Mouse (Mus musculus) layer of hippocampus, postnatal 25 days (tissue): ENCODE measurements around the gene Uhrf2. TPM values are rescaled to one million over a fixed set of nuclear protein-coding genes. Genes with fewer than 3 reads are reported as not detected.
"Not testable (repeated sequence)": the region's sequence is repeated elsewhere in the genome, so short reads cannot be mapped to it uniquely, and the experiment has no call there.

ENCODE experiments used
- DNase-seq, 2 experiments: peaks; one replicate each; pipeline ENCODE4 v3.0.0; 2022; ENCODE audit warnings: mixed read lengths in 2 of 2, low spot score in 1 of 2; ENCODE audit errors: extremely low spot score in 1 of 2
- total RNA-seq, 2 experiments: library from RNA; stranded (reverse); gene quantifications; 2 replicates each; pipeline ENCODE4 v1.2.3; 2021

Gene Uhrf2
- 10 to 100 TPM; 61.8 to 62.1 TPM for total RNA-seq

GRCm38 (mm10) chr19:30029894-30030635 lies at the start of gene Uhrf2:
Gene Uhrf2 (plus strand): TSS chr19:30030513.
- peak; percentile 90 to 94 for DNase-seq

GRCm38 (mm10) chr19:29984208-29985005 lies 45.9 kb upstream of the Uhrf2 start:
- no peak for DNase-seq

- no peak for DNase-seq
Measured at GRCm38 (mm10) chr19:29986464-29987091, 43.7 kb upstream of the Uhrf2 start.

GRCm38 (mm10) chr19:30000406-30001365 lies 29.6 kb upstream of the Uhrf2 start:
- no peak for DNase-seq

GRCm38 (mm10) chr19:30001550-30001949 lies 28.8 kb upstream of the Uhrf2 start:
- no peak for DNase-seq

GRCm38 (mm10) chr19:30003621-30004020 lies 26.7 kb upstream of the Uhrf2 start, which contains the start of gene Trpd52l3:
Gene Trpd52l3 (plus strand): TSS chr19:30003790.
- no peak for DNase-seq

- DNase-seq: no peak
Measured at GRCm38 (mm10) chr19:30006371-30006770, 23.9 kb upstream of the Uhrf2 start.

- DNase-seq: no peak
Measured at GRCm38 (mm10) chr19:30010520-30011296, 19.6 kb upstream of the Uhrf2 start.

GRCm38 (mm10) chr19:30014331-30014730 lies 16.0 kb upstream of the Uhrf2 start:
- DNase-seq: no peak

- no peak for DNase-seq
Measured at GRCm38 (mm10) chr19:30016156-30016555, 14.2 kb upstream of the Uhrf2 start.

GRCm38 (mm10) chr19:30023419-30023818 lies 6.9 kb upstream of the Uhrf2 start:
- DNase-seq: not testable (repeated sequence)

GRCm38 (mm10) chr19:30029002-30029710 lies 1.2 kb upstream of the Uhrf2 start:
- no peak for DNase-seq

GRCm38 (mm10) chr19:30030636-30031467 lies 539 bp downstream of the Uhrf2 start:
- no peak for DNase-seq

- DNase-seq: no peak
Measured at GRCm38 (mm10) chr19:30031468-30031931, 1.2 kb downstream of the Uhrf2 start.

- DNase-seq: no peak
Measured at GRCm38 (mm10) chr19:30032206-30032605, 1.9 kb downstream of the Uhrf2 start.

- DNase-seq: no peak
Measured at GRCm38 (mm10) chr19:30035361-30035760, 5.0 kb downstream of the Uhrf2 start.

- no peak for DNase-seq
Measured at GRCm38 (mm10) chr19:30043691-30044090, 13.4 kb downstream of the Uhrf2 start.

- DNase-seq: no peak
Measured at GRCm38 (mm10) chr19:30044630-30045029, 14.3 kb downstream of the Uhrf2 start.
